Mouse (Mus musculus) hindbrain, embryonic 14.5 days (tissue): ENCODE data around the gene Ube2b. TPM values are rescaled to one million over a fixed set of nuclear protein-coding genes. Genes with fewer than 3 reads are reported as not detected.

Experiments used
- ATAC-seq: fragments of 200-750 bp; cut with Nextera tagmentation; 2 replicates; pipeline ENCODE4 v1.8.0; 2017; ENCODE audit warnings: moderate number of reproducible peaks, mild to moderate bottlenecking, moderate TSS enrichment, moderate library complexity; ENCODE audit not compliant: low FRiP score
- DNase-seq: peaks from one replicate; pipeline ENCODE4 v3.0.0-alpha.2; 2015; ENCODE audit warnings: low spot score
- H3K27ac ChIP-seq: fragments of 300-500 bp; sonication (generic); 2 replicates; pipeline ENCODE4 v1.5.1; 2014; ENCODE audit warnings: mild to moderate bottlenecking, moderate library complexity
- H3K27me3 ChIP-seq: fragments of 300-500 bp; sonication (generic); 2 replicates; pipeline ENCODE4 v1.6.1; 2014; ENCODE audit warnings: mild to moderate bottlenecking, low read length, mixed read lengths; ENCODE audit not compliant: control insufficient read depth, insufficient read depth
- H3K36me3 ChIP-seq: fragments of 300-500 bp; sonication (generic); replicated peaks from 2 replicates; pipeline ENCODE4 v1.6.1; 2014; ENCODE audit not compliant: control insufficient read depth, insufficient read depth
- H3K4me1 ChIP-seq: fragments of 300-500 bp; sonication (generic); replicated peaks from 2 replicates; pipeline ENCODE4 v1.6.1; 2014; ENCODE audit warnings: antibody characterized with exemption, low read length, mixed read lengths; ENCODE audit not compliant: control insufficient read depth, insufficient read depth
- H3K4me2 ChIP-seq: fragments of 300-500 bp; sonication (generic); replicated peaks from 2 replicates; pipeline ENCODE4 v1.6.1; 2014; ENCODE audit warnings: mild to moderate bottlenecking, moderate library complexity
- H3K4me3 ChIP-seq: fragments of 300-500 bp; sonication (generic); replicated peaks from 2 replicates; pipeline ENCODE4 v1.5.1; 2014; ENCODE audit warnings: mild to moderate bottlenecking, low read length
- H3K9ac ChIP-seq: fragments of 300-500 bp; sonication (generic); 2 replicates; pipeline ENCODE4 v1.6.1; 2014
- H3K9me3 ChIP-seq: fragments of 300-500 bp; sonication (generic); 2 replicates; pipeline ENCODE4 v1.6.1; 2016; ENCODE audit warnings: low read length; ENCODE audit not compliant: control insufficient read depth
- WGBS: fragments of 180-500 bp; shearing (Covaris S2); extraction: QIAGEN DNeasy Blood & Tissue Kit; methylation state at CpG from one replicate; pipeline ENCODE4 v1.1.7; 2014; 5-methylcytosine and 5-hydroxymethylcytosine counted together
- polyA plus RNA-seq: library from polyadenylated mRNA; unstranded; fragments of >200 nt; fragmentation: Nextera tagmentation; extraction: Ambion mirVana; gene quantifications from 2 replicates; pipeline ENCODE4 v1.2.1, GENCODE M21; 2014

The Ube2b gene
- polyA plus RNA-seq, 1 experiment from 2014 or later: 157 TPM

DNA sequence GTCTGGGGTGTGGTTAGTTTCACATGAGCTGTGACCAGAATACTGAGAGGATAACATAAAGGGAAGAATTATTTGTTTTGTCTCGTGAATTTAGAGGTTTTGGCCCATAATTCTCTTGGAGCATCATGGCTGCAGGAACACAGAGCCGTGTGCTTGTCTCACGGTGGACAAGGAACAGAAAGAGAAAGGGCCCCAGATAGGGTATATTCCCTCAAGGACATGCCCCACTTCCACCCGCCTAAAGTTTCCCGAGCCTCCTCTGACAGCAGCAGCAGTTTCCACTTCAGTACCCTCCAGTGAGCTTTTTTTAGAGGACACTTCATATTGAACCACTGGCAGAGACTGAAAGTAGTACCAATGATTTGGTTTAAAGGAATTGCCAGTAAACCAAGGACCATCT, 11.0 kb upstream of the Ube2b start:
- H3K9me3 ChIP-seq: no peaks in the 10 kb centered on the region
- H3K36me3 ChIP-seq: no peaks in the 10 kb centered on the region; the same call in 1 of the 2 replicates
- WGBS: 77% methylated on average over 5 of the region's 5 CpGs
- H3K4me1 ChIP-seq: no peaks in the 10 kb centered on the region
- H3K4me3 ChIP-seq: no peak overlapping the region
- no peak for DNase-seq
- ATAC-seq: no peak
- no peak overlapping the region for H3K4me2 ChIP-seq
- H3K27me3 ChIP-seq: no peaks in the 10 kb centered on the region
- no peak overlapping the region for H3K27ac ChIP-seq
- no peak overlapping the region for H3K9ac ChIP-seq

DNA sequence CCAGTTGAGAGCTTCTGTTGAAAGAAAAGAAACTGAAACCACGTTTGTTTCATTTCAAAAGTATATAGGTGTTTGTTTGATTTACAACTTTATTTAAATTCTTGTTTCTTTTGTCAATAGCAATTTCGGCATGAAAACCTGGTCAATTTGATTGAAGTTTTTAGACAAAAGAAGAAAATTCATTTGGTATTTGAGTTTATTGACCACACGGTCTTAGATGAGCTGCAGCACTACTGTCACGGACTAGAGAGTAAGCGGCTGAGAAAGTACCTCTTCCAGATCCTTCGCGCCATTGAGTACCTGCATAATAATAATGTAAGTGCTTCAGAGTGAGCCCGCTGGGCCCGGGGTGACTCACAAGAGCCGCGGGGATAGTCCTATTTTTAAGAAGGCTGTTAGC, 10.4 kb upstream of the Ube2b start:
- H3K27me3 ChIP-seq: no peaks in the 10 kb centered on the region
- H3K36me3 ChIP-seq: no peaks in the 10 kb centered on the region; the same call in 1 of the 2 replicates
- DNase-seq: no peak
- H3K27ac ChIP-seq: no peak overlapping the region
- H3K4me2 ChIP-seq: no peak overlapping the region
- no peak overlapping the region for H3K4me3 ChIP-seq
- WGBS: 91% methylated on average over 11 of the region's 11 CpGs
- H3K4me1 ChIP-seq: no peaks in the 10 kb centered on the region
- H3K9ac ChIP-seq: no peak overlapping the region
- ATAC-seq: no peak
- no peaks in the 10 kb centered on the region for H3K9me3 ChIP-seq

- DNase-seq: no peak
- Histone ChIP-seq H3K9ac (0 out of 2 replicates have a peak overlapping the region, but pooled peaks have one; percentile 21), H3K27me3 (no peaks in the 10 kb centered on the region), H3K9me3 (no peaks in the 10 kb centered on the region), H3K36me3 (no peaks in the 10 kb centered on the region; the same call in 1 of the 2 replicates), H3K4me1 (peaks cover 20% of the 10 kb centered on the region), H3K4me3 (0 out of 2 replicates have a peak overlapping the region, but pooled peaks have one; percentile 2), H3K27ac (no peak overlapping the region), H3K4me2 (peak overlapping the region; percentile 74)
- WGBS: 68% methylated on average over 2 of the region's 2 CpGs
- no peak for ATAC-seq
Measured at GRCm38 (mm10) chr11:52005586-52005985, 5.0 kb upstream of the Ube2b start.

GRCm38 (mm10) chr11:52003772-52004528, 3.4 kb upstream of the Ube2b start, which contains the start of gene Cdkl3:
Cdkl3 (plus strand) TSS chr11:52004221.
- H3K9ac ChIP-seq: peak within 1 kb of the TSS; percentile 76
- WGBS: under 1% methylated on average over 51 of the region's 51 CpGs
- no peaks in the 10 kb centered on the region for H3K27me3 ChIP-seq
- H3K4me3 ChIP-seq: peak within 1 kb of the TSS; percentile 67
- peaks cover 24% of the 10 kb centered on the region for H3K4me1 ChIP-seq
- DNase-seq (peak; percentile 91), ATAC-seq (peak; percentile 91)
- no peaks in the 10 kb centered on the region for H3K36me3 ChIP-seq
- no peaks in the 10 kb centered on the region for H3K9me3 ChIP-seq
- H3K27ac ChIP-seq: peak within 1 kb of the TSS; percentile 87
- H3K4me2 ChIP-seq: peak within 1 kb of the TSS; percentile 74

GRCm38 (mm10) chr11:52003505-52003771, 2.9 kb upstream of the Ube2b start:
- no peaks in the 10 kb centered on the region for H3K27me3 ChIP-seq
- WGBS: 22% methylated on average over 4 of the region's 4 CpGs
- no peaks in the 10 kb centered on the region for H3K9me3 ChIP-seq
- peaks cover 29% of the 10 kb centered on the region for H3K4me1 ChIP-seq
- H3K27ac ChIP-seq: peak overlapping the region; percentile 87
- ATAC-seq (no peak), DNase-seq (no peak)
- H3K4me3 ChIP-seq: peak overlapping the region; percentile 67
- peak overlapping the region; percentile 74 for H3K4me2 ChIP-seq
- peak overlapping the region; percentile 76 for H3K9ac ChIP-seq
- no peaks in the 10 kb centered on the region for H3K36me3 ChIP-seq

DNA sequence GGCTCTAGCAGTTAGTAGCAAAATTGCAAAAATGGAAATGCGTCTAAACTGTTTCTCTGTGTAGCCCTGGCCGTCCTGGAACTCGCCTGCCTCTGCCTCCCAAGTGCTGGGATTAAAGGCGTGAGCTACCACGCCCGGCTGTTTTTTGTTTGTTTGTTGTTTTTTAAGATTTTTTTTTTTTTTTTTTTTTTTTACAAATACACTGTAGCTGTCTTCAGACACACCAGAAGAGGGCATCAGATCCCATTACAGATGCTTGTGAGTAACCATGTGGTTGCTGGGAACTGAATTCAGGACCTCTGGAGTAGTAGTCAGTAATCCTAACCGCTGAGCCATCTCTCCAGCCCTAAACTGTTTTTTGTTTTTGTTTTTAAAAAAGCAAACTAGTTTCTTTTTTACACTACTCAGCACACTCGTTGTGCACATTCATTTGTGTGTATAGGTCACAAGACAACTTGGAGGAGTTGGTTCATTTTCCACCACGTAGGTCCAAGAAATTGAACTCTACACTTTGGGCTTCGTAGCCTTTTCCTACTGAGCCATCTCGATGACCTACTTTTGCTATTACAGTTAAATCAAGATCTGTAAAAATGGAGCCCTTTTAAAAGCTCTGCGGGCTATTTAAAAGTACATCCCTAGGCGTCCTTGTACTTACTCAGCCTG, 2.4 kb upstream of the Ube2b start:
- Histone ChIP-seq H3K36me3 (no peaks in the 10 kb centered on the region; the same call in 1 of the 2 replicates), H3K4me2 (peak overlapping the region; percentile 74), H3K9ac (peak overlapping the region; percentile 76), H3K4me3 (peak overlapping the region; percentile 67), H3K27me3 (no peaks in the 10 kb centered on the region), H3K27ac (peak overlapping the region; percentile 87), H3K4me1 (peaks cover 34% of the 10 kb centered on the region), H3K9me3 (no peaks in the 10 kb centered on the region)
- DNase-seq (no peak), ATAC-seq (no peak)
- WGBS: 81% methylated on average over 13 of the region's 13 CpGs

- no peak for ATAC-seq
- no peak overlapping the region for H3K9ac ChIP-seq
- WGBS: 94% methylated on average over 8 of the region's 8 CpGs
- H3K4me2 ChIP-seq: no peak overlapping the region
- no peak overlapping the region for H3K4me3 ChIP-seq
- peaks cover 11% of the 10 kb centered on the region for H3K36me3 ChIP-seq
- no peak overlapping the region for H3K27ac ChIP-seq
- no peak for DNase-seq
- no peaks in the 10 kb centered on the region for H3K9me3 ChIP-seq
- H3K4me1 ChIP-seq: peaks cover 39% of the 10 kb centered on the region
- no peaks in the 10 kb centered on the region for H3K27me3 ChIP-seq
Measured at GRCm38 (mm10) chr11:52001861-52002260, 1.3 kb upstream of the Ube2b start.

DNA sequence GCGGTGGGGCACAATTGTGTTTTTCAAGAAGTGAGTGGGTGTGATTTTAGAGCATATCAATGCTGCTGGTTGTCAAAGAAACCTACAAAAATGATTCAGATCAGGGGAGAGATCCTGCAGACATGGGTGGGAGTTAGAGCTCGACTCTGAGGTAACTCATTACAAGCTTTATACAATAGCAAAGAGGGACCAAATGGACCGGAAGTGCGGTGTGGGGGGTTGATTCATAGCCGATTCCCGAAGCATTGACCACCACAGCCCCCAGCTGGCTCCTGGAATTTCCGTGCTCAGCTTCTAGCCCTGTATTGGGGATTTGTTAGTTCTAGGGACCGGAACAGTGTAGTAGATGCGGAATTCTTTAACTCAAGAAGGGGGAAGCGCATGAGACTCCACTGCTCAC, 779 bp upstream of the Ube2b start:
- ATAC-seq (no peak), DNase-seq (no peak)
- Histone ChIP-seq H3K4me3 (peak overlapping the region; percentile 94), H3K4me1 (peaks cover 39% of the 10 kb centered on the region), H3K27me3 (no peaks in the 10 kb centered on the region), H3K9ac (peak overlapping the region; percentile 47), H3K27ac (peak overlapping the region; percentile 86), H3K9me3 (no peaks in the 10 kb centered on the region), H3K36me3 (peaks cover 16% of the 10 kb centered on the region), H3K4me2 (peak overlapping the region; percentile 60)
- WGBS: 76% methylated on average over 10 of the region's 10 CpGs

- Histone ChIP-seq H3K4me3 (peak overlapping the region; percentile 94), H3K4me1 (peaks cover 32% of the 10 kb centered on the region), H3K9ac (peak overlapping the region; percentile 92), H3K4me2 (peak overlapping the region; percentile 92), H3K36me3 (peaks cover 32% of the 10 kb centered on the region), H3K27ac (peak overlapping the region; percentile 96), H3K27me3 (no peaks in the 10 kb centered on the region), H3K9me3 (no peaks in the 10 kb centered on the region)
- DNase-seq: no peak
- peak; percentile 34; the same call in 1 of the 2 replicates for ATAC-seq
- under 1% methylated on average over 28 of the region's 29 CpGs for WGBS
Measured at GRCm38 (mm10) chr11:51999611-52000289, 812 bp downstream of the Ube2b start.
